Mouse (Mus musculus) neural tube, embryonic 11.5 days (tissue): ENCODE results near the gene Calm1. TPM values are rescaled to one million over a fixed set of nuclear protein-coding genes. Genes with fewer than 3 reads are reported as not detected.

Experiments used
- ATAC-seq: fragments of 200-750 bp; cut with Nextera tagmentation; 2 replicates; pipeline ENCODE4 v1.8.0; 2017; ENCODE audit warnings: moderate number of reproducible peaks, mild to moderate bottlenecking, moderate TSS enrichment, moderate library complexity; ENCODE audit not compliant: insufficient read depth, low FRiP score, low TSS enrichment
- DNase-seq: peaks from one replicate; pipeline ENCODE4 v3.0.0-alpha.2; 2015; ENCODE audit warnings: low spot score
- H3K27ac ChIP-seq: fragments of 300-500 bp; sonication (generic); 2 replicates; pipeline ENCODE4 v1.5.1; 2014; ENCODE audit warnings: low read depth, mild to moderate bottlenecking, low read length
- H3K27me3 ChIP-seq: fragments of 300-500 bp; sonication (generic); 2 replicates; pipeline ENCODE4 v1.6.1; 2014; ENCODE audit warnings: mild to moderate bottlenecking, low read length, mixed read lengths; ENCODE audit not compliant: control insufficient read depth, insufficient read depth
- H3K36me3 ChIP-seq: fragments of 300-500 bp; sonication (generic); 2 replicates; pipeline ENCODE4 v1.6.1; 2014; ENCODE audit warnings: mild to moderate bottlenecking, low read length, moderate library complexity, mixed read lengths; ENCODE audit not compliant: control insufficient read depth, insufficient read depth
- H3K4me1 ChIP-seq: fragments of 300-500 bp; sonication (generic); 2 replicates; pipeline ENCODE4 v1.6.1; 2014; ENCODE audit warnings: low read length, mixed read lengths; ENCODE audit not compliant: control insufficient read depth, insufficient read depth
- H3K4me2 ChIP-seq: fragments of 300-500 bp; sonication (generic); 2 replicates; pipeline ENCODE4 v1.6.1; 2014; ENCODE audit warnings: low read depth, mild to moderate bottlenecking, moderate library complexity
- H3K4me3 ChIP-seq: fragments of 300-500 bp; sonication (generic); 2 replicates; pipeline ENCODE4 v1.5.1; 2014; ENCODE audit warnings: low read depth, low read length
- H3K9ac ChIP-seq: fragments of 300-500 bp; sonication (generic); 2 replicates; pipeline ENCODE4 v1.6.1; 2014; ENCODE audit warnings: mild to moderate bottlenecking, low read length
- H3K9me3 ChIP-seq: fragments of 300-500 bp; sonication (generic); 2 replicates; pipeline ENCODE4 v1.6.1; 2016; ENCODE audit warnings: low read length; ENCODE audit not compliant: control insufficient read depth
- WGBS: fragments of 180-500 bp; shearing (Covaris S2); extraction: QIAGEN DNeasy Blood & Tissue Kit; methylation state at CpG from one replicate; pipeline ENCODE4 v1.1.7; 2014; 5-methylcytosine and 5-hydroxymethylcytosine counted together
- polyA plus RNA-seq: library from polyadenylated mRNA; unstranded; fragments of >200 nt; fragmentation: Nextera tagmentation; extraction: Ambion mirVana; gene quantifications from 2 replicates; pipeline ENCODE4 v1.2.1, GENCODE M21; 2014

The Calm1 gene
- polyA plus RNA-seq, 1 experiment from 2014 or later = 1,315 TPM

- no peaks in the 10 kb centered on the region for H3K9me3 ChIP-seq
- H3K4me3 ChIP-seq = no peak overlapping the region
These were observed 42.9 kb downstream of the Calm1 start for GRCm38 (mm10) chr12:100241911-100242796.

GRCm38 (mm10) chr12:100244580-100244979, 45.3 kb downstream of the Calm1 start:
- Histone ChIP-seq H3K9ac (peak overlapping the region; percentile 15; the same call in 1 of the 2 replicates), H3K4me2 (no peak overlapping the region), H3K27ac (no peak overlapping the region), H3K9me3 (no peaks in the 10 kb centered on the region), H3K4me3 (no peak overlapping the region), H3K4me1 (no peaks in the 10 kb centered on the region; the same call in 1 of the 2 replicates), H3K36me3 (no peaks in the 10 kb centered on the region), H3K27me3 (no peaks in the 10 kb centered on the region)
- ATAC-seq = no peak
- DNase-seq = no peak
- WGBS = 25% methylated on average over 5 of the region's 5 CpGs

More at GRCm38 (mm10) chr12:100241911-100242796, 42.9 kb downstream of the Calm1 start:
- H3K27ac ChIP-seq = no peak overlapping the region; the same call in 1 of the 2 replicates
- no peaks in the 10 kb centered on the region for H3K27me3 ChIP-seq
- DNase-seq (peak; percentile 82), ATAC-seq (peak; percentile 93)
- H3K9ac ChIP-seq = no peak overlapping the region
- H3K36me3 ChIP-seq = no peaks in the 10 kb centered on the region
- WGBS = 11% methylated on average over 22 of the region's 22 CpGs
- peak overlapping the region; percentile 27 for H3K4me2 ChIP-seq
- no peaks in the 10 kb centered on the region; the same call in 1 of the 2 replicates for H3K4me1 ChIP-seq

DNA sequence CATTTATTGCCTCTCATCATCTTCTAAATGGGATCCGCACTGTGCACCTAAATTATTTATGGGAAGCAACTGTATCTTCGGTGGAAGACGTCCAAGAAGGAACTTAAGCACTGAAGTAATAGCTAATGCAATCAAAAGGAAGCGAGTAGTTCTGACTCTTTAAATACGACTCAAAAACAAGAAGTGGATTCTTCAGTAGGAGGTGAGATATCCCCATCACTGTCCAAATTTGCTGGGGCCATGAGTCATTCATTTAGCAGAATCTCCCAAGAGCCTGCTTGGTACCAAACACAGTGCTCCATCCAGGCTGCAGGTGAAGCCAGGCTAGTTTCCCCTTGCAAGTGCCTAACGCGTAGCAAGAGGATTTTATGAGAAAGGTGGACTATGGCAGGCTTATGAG, 49.9 kb downstream of the Calm1 start:
- H3K27me3 ChIP-seq = no peaks in the 10 kb centered on the region
- no peak for ATAC-seq
- no peak for DNase-seq
- no peak overlapping the region for H3K9ac ChIP-seq
- no peak overlapping the region for H3K4me3 ChIP-seq
- H3K27ac ChIP-seq = no peak overlapping the region
- H3K36me3 ChIP-seq = no peaks in the 10 kb centered on the region
- no peaks in the 10 kb centered on the region for H3K9me3 ChIP-seq
- 83% methylated on average over 7 of the region's 7 CpGs for WGBS
- no peak overlapping the region for H3K4me2 ChIP-seq
- H3K4me1 ChIP-seq = no peaks in the 10 kb centered on the region; the same call in 1 of the 2 replicates

- no peak for ATAC-seq
- Histone ChIP-seq H3K9ac (no peak overlapping the region), H3K4me1 (0 out of 2 replicates have a peak, but pooled peaks cover 2% of the 10 kb centered on the region), H3K4me3 (no peak overlapping the region), H3K27ac (no peak overlapping the region), H3K9me3 (no peaks in the 10 kb centered on the region), H3K36me3 (no peaks in the 10 kb centered on the region), H3K4me2 (no peak overlapping the region), H3K27me3 (no peaks in the 10 kb centered on the region)
- WGBS = 86% methylated on average over 4 of the region's 4 CpGs
- DNase-seq = no peak
These were observed 55.2 kb downstream of the Calm1 start for GRCm38 (mm10) chr12:100254471-100254870.

DNA sequence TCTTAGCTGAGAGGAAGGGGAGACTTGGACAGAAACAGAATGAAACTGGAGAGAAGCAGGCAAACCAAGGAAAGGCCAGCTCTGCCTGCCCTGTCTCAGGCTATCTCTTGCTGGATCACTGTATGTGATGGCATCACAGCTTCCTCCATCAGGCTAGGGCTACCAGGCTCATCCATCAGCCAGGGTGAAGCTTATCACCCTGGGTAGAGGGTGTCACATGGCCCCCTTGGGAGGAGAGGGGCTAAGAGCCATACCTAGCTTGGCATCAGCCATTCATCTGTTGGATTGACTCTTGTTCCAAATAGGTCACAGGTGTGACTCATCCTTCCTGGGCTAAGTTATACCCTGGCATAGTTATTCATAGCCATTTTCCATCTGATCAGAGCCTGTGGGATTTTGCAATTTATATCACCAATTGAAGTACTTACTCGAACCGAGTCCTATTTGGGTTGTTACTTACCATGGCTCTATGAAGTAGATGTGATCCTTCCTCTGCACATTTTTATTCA, 56.3 kb downstream of the Calm1 start:
- ATAC-seq = no peak
- H3K4me1 ChIP-seq = 0 out of 2 replicates have a peak, but pooled peaks cover 2% of the 10 kb centered on the region
- WGBS = 95% methylated on average over 2 of the region's 2 CpGs

DNA sequence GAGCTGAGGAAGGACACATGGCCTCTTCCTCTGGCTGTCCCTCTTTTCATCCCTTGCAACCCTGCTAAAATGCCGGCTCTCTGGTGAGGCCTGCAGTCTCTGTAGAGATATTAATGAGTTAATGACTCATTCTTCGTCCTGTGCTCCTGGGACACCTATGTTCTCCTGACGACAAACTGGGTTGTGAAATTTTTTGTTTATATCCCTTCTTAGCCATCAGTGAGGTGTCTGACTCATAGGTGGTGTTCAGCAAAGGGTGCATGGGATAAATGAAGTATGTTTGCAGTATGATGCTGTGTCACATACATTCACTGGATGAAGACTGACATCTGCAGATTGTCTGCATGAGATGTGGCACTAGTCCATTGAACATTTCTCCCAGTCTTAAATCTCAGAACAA, 58.5 kb downstream of the Calm1 start:
- no peaks in the 10 kb centered on the region for H3K9me3 ChIP-seq
- DNase-seq = no peak
- H3K4me2 ChIP-seq = no peak overlapping the region
- 0 out of 2 replicates have a peak, but pooled peaks cover 2% of the 10 kb centered on the region for H3K4me1 ChIP-seq
- no peak overlapping the region for H3K27ac ChIP-seq
- no peak overlapping the region for H3K9ac ChIP-seq
- WGBS = 79% methylated on average over 3 of the region's 3 CpGs
- ATAC-seq = no peak
- no peaks in the 10 kb centered on the region for H3K36me3 ChIP-seq
- H3K27me3 ChIP-seq = no peaks in the 10 kb centered on the region
- no peak overlapping the region for H3K4me3 ChIP-seq

More for the DNA sequence above, 56.3 kb downstream of the Calm1 start:
- DNase-seq = no peak
- H3K27me3 ChIP-seq = no peaks in the 10 kb centered on the region
- H3K4me2 ChIP-seq = no peak overlapping the region
- no peak overlapping the region for H3K9ac ChIP-seq
- no peaks in the 10 kb centered on the region for H3K36me3 ChIP-seq
- no peak overlapping the region for H3K4me3 ChIP-seq
- H3K27ac ChIP-seq = no peak overlapping the region
- no peaks in the 10 kb centered on the region for H3K9me3 ChIP-seq

Other genes with a start within 250 kb of the Calm1 start
- gene Kcnk13, start 234.9 kb upstream of the Calm1 start, polyA plus RNA-seq = 0.66 and 1.2 TPM in 2 replicates
- gene Psmc1, start 89.3 kb upstream of the Calm1 start, polyA plus RNA-seq = 427 and 432 TPM in 2 replicates
- gene Nrde2, start 39.8 kb upstream of the Calm1 start, polyA plus RNA-seq = 11.9 and 13.6 TPM in 2 replicates